Mouse (Mus musculus) gastrocnemius, adult 8-10 months (tissue): ENCODE measurements around the gene Hmox1. TPM values are rescaled to one million over a fixed set of nuclear protein-coding genes. Genes with fewer than 3 reads are reported as not detected.

Experiments
- total RNA-seq, 4 experiments: library from RNA; stranded (reverse); gene quantifications; 2 replicates each; pipeline ENCODE4 v1.2.4; 2022

The Hmox1 gene
- total RNA-seq, 4 experiments from 2014 or later: 3.3 to 9.5 (median 4.2) TPM

Other genes with a start within 250 kb of the Hmox1 start
- gene Isx, start 220.4 kb upstream of the Hmox1 start, total RNA-seq: not detected
- 10 to 100 TPM in 1 of 4 experiments, 1 to 10 TPM in 3; 6.5 to 12.7 (median 8.3) TPM for gene Hmgxb4, start 100.3 kb upstream of the Hmox1 start, total RNA-seq
- gene Tom1, start 59.9 kb upstream of the Hmox1 start, total RNA-seq: 10 to 100 TPM; 49.3 to 54.6 (median 50.3) TPM
- 1 to 10 TPM in 2 of 4 experiments, under 1 TPM in 2; 0.58 to 1.0 (median 0.86) TPM for gene Mcm5, start 15.9 kb downstream of the Hmox1 start, total RNA-seq
- gene Rasd2, start 120.3 kb downstream of the Hmox1 start, total RNA-seq: 100 to 1,000 TPM; 109 to 132 (median 120) TPM